Mouse (Mus musculus) limb, embryonic 14.5 days (tissue): ENCODE data around the gene Fcrl6. TPM values are rescaled to one million over a fixed set of nuclear protein-coding genes. Genes with fewer than 3 reads are reported as not detected.

Source experiments
- ATAC-seq: fragments of 200-750 bp; cut with Nextera tagmentation; 2 replicates; pipeline ENCODE4 v1.8.0; 2017; ENCODE audit warnings: low read depth, moderate number of reproducible peaks, moderate TSS enrichment; ENCODE audit not compliant: low FRiP score
- DNase-seq: peaks from one replicate; pipeline ENCODE4 v3.0.0-alpha.2; 2015; ENCODE audit warnings: low spot score
- H3K27ac ChIP-seq: fragments of 300-500 bp; sonication (generic); replicated peaks from 2 replicates; pipeline ENCODE4 v1.5.1; 2014; ENCODE audit warnings: low read depth, mild to moderate bottlenecking, low read length, moderate library complexity, mixed read lengths
- H3K27me3 ChIP-seq: fragments of 300-500 bp; sonication (generic); 2 replicates; pipeline ENCODE4 v1.6.1; 2014; ENCODE audit warnings: low read length, mixed read lengths; ENCODE audit not compliant: control insufficient read depth, insufficient read depth
- H3K36me3 ChIP-seq: fragments of 300-500 bp; sonication (generic); 2 replicates; pipeline ENCODE4 v1.6.1; 2014; ENCODE audit warnings: mild to moderate bottlenecking, low read length, moderate library complexity, mixed read lengths; ENCODE audit not compliant: control insufficient read depth, insufficient read depth
- H3K4me1 ChIP-seq: fragments of 300-500 bp; sonication (generic); 2 replicates; pipeline ENCODE4 v1.6.1; 2014; ENCODE audit warnings: antibody characterized with exemption, low read length, mixed read lengths; ENCODE audit not compliant: control insufficient read depth, insufficient read depth
- H3K4me2 ChIP-seq: fragments of 300-500 bp; sonication (generic); replicated peaks from 2 replicates; pipeline ENCODE4 v1.6.1; 2014; ENCODE audit warnings: low read depth, mild to moderate bottlenecking, low read length, moderate library complexity; ENCODE audit not compliant: severe bottlenecking
- H3K4me3 ChIP-seq: fragments of 300-500 bp; sonication (generic); replicated peaks from 2 replicates; pipeline ENCODE4 v1.5.1; 2014; ENCODE audit warnings: low read length
- H3K9ac ChIP-seq: fragments of 300-500 bp; sonication (generic); 2 replicates; pipeline ENCODE4 v1.6.1; 2014; ENCODE audit warnings: mild to moderate bottlenecking, low read depth, low read length, moderate library complexity; ENCODE audit not compliant: severe bottlenecking
- H3K9me3 ChIP-seq: fragments of 300-500 bp; sonication (generic); 2 replicates; pipeline ENCODE4 v1.6.1; 2016; ENCODE audit warnings: low read length; ENCODE audit not compliant: control insufficient read depth
- POLR2A ChIP-seq: fragments of 200-500 bp; IDR thresholded peaks from 2 replicates; pipeline ENCODE4 v1.8.0; 2012; ENCODE audit warnings: inconsistent platforms, mild to moderate bottlenecking, moderate library complexity, borderline replicate concordance; ENCODE audit not compliant: insufficient read depth, insufficient read length; ENCODE audit errors: extremely low read depth
- WGBS: fragments of 180-500 bp; shearing (Covaris S2); extraction: QIAGEN DNeasy Blood & Tissue Kit; methylation state at CpG from one replicate; pipeline ENCODE4 v1.1.7; 2014; 5-methylcytosine and 5-hydroxymethylcytosine counted together
- polyA plus RNA-seq, 2 experiments: library from polyadenylated mRNA; depleted of rRNA in 1 of 2; stranded (reverse) in 1 of 2; unstranded in 1 of 2; fragments of >200 nt; fragmentation: Nextera tagmentation in 1 of 2; extraction: Ambion mirVana in 1 of 2; gene quantifications; 2 replicates each; pipeline versions ENCODE4 v1.2.1 to v1.2.3; 2012 to 2014

Fcrl6 gene
- polyA plus RNA-seq, 2 experiments: 0.72 to 1.4 TPM

- 0 out of 2 replicates have a peak, but pooled peaks have one; percentile 27 for TF ChIP-seq POLR2A
- no peaks in the 10 kb centered on the region for H3K9me3 ChIP-seq
- peak within 1 kb of the TSS; percentile 67 for H3K4me3 ChIP-seq
- ATAC-seq: peak; percentile 98
- peak; percentile 96 for DNase-seq
- no peaks in the 10 kb centered on the region for H3K36me3 ChIP-seq
- no peaks in the 10 kb centered on the region for H3K27me3 ChIP-seq
- H3K4me2 ChIP-seq: peak within 1 kb of the TSS; percentile 73
- peak within 1 kb of the TSS; percentile 76 for H3K27ac ChIP-seq
- WGBS: 4% methylated on average over 41 of the region's 53 CpGs
- H3K4me1 ChIP-seq: 0 out of 2 replicates have a peak, but pooled peaks cover 3% of the 10 kb centered on the region
- peak within 1 kb of the TSS; percentile 72 for H3K9ac ChIP-seq
Observed at GRCm38 (mm10) chr1:172632451-172633326, 30.3 kb upstream of the Fcrl6 start, which contains the start of gene Dusp23. TSS of gene Dusp23 (minus strand) at chr1:172632962.

- Histone ChIP-seq H3K9me3 (no peaks in the 10 kb centered on the region), H3K4me2 (peak overlapping the region; percentile 73), H3K27me3 (no peaks in the 10 kb centered on the region), H3K4me1 (0 out of 2 replicates have a peak, but pooled peaks cover 3% of the 10 kb centered on the region), H3K27ac (no peak overlapping the region), H3K4me3 (no peak overlapping the region), H3K36me3 (no peaks in the 10 kb centered on the region), H3K9ac (no peak overlapping the region)
- WGBS: 91% methylated on average over 5 of the region's 5 CpGs
- no peak for ATAC-seq
- TF ChIP-seq POLR2A: no peak
- DNase-seq: no peak
Observed at GRCm38 (mm10) chr1:172631721-172632120, 29.4 kb upstream of the Fcrl6 start.

- no peak for ATAC-seq
Observed at GRCm38 (mm10) chr1:172629831-172630230, 27.5 kb upstream of the Fcrl6 start.

GRCm38 (mm10) chr1:172626306-172626705 is 24.0 kb upstream of the Fcrl6 start:
- Histone ChIP-seq H3K4me1 (0 out of 2 replicates have a peak, but pooled peaks cover 3% of the 10 kb centered on the region), H3K4me3 (no peak overlapping the region), H3K27ac (no peak overlapping the region), H3K27me3 (no peaks in the 10 kb centered on the region), H3K4me2 (no peak overlapping the region), H3K9ac (no peak overlapping the region), H3K36me3 (no peaks in the 10 kb centered on the region), H3K9me3 (no peaks in the 10 kb centered on the region)
- DNase-seq (no peak), ATAC-seq (no peak)
- TF ChIP-seq POLR2A: no peak
- WGBS: 98% methylated on average over 3 of the region's 3 CpGs

More at GRCm38 (mm10) chr1:172629831-172630230, 27.5 kb upstream of the Fcrl6 start:
- H3K27me3 ChIP-seq: no peaks in the 10 kb centered on the region
- no peak overlapping the region for H3K4me2 ChIP-seq
- H3K9me3 ChIP-seq: no peaks in the 10 kb centered on the region
- no peak overlapping the region for H3K9ac ChIP-seq
- no peak for TF ChIP-seq POLR2A
- no peak for DNase-seq
- H3K36me3 ChIP-seq: no peaks in the 10 kb centered on the region
- 0 out of 2 replicates have a peak, but pooled peaks cover 3% of the 10 kb centered on the region for H3K4me1 ChIP-seq
- WGBS: 40% methylated on average over 7 of the region's 7 CpGs
- no peak overlapping the region for H3K27ac ChIP-seq
- no peak overlapping the region for H3K4me3 ChIP-seq

- Histone ChIP-seq H3K9me3 (no peaks in the 10 kb centered on the region), H3K4me2 (no peak overlapping the region), H3K36me3 (no peaks in the 10 kb centered on the region), H3K27me3 (no peaks in the 10 kb centered on the region), H3K27ac (no peak overlapping the region), H3K4me3 (no peak overlapping the region), H3K4me1 (no peaks in the 10 kb centered on the region), H3K9ac (no peak overlapping the region)
- DNase-seq: no peak
- ATAC-seq: no peak
- WGBS: 37% methylated on average over 3 of the region's 3 CpGs
- no peak for TF ChIP-seq POLR2A
Observed at GRCm38 (mm10) chr1:172624081-172624480, 21.7 kb upstream of the Fcrl6 start.
